Mouse (Mus musculus): Measurements from ENCODE around the gene Fam49a. TPM values are rescaled to one million over a fixed set of nuclear protein-coding genes. Genes with fewer than 3 reads are reported as not detected.

Fam49a gene
- polyA plus RNA-seq, 1 experiment, result not detected

DNA sequence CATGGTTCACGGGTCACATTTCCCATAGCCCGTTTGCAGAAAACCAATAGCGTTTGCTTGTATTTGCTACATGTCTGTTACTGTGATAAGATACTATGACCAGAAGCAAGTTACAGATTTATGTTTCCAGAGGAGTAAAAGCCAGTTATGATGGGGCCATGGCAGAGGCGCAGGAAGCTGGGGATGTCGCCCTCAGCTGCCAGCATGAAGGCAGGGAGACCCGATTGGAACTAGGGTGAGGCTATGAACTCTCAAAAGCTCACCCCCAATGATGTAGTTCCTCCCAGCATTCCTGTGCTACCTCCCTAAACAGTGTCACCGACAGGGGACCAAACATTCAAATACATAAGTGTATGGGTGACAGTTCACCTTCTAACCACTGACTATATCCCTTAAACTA is 73.6 kb downstream of the Fam49a start:
- H3K36me3 ChIP-seq (ENCODE audit: control insufficient read depth, insufficient read depth), result no peaks in the 10 kb centered on the region
- no peak overlapping the region for H3ac ChIP-seq (ENCODE audit: control insufficient read depth, insufficient read length, low read depth)
- no peaks in the 10 kb centered on the region for H3K79me2 ChIP-seq (ENCODE audit: control insufficient read depth, insufficient read depth)
- H3K79me3 ChIP-seq (ENCODE audit: low read depth), result no peaks in the 10 kb centered on the region
- TF ChIP-seq CTCF (IDR thresholded peaks at IDR 0.05; ENCODE audit: control insufficient read depth, insufficient read depth, insufficient read length), result no peak
- TF ChIP-seq MAX (IDR thresholded peaks at IDR 0.05), result no peak
- no peak for TF ChIP-seq FOSL1 (IDR thresholded peaks at IDR 0.05; ENCODE audit: insufficient read depth, low read length, poor library complexity, severe bottlenecking)
- TF ChIP-seq MYOD1 (IDR thresholded peaks at IDR 0.05; ENCODE audit: control insufficient read depth, insufficient read length, low read depth), result no peak
- no peak for TF ChIP-seq CEBPB (IDR thresholded peaks at IDR 0.05; ENCODE audit: low read depth)
- TF ChIP-seq USF1 (IDR thresholded peaks at IDR 0.05; ENCODE audit: low read depth), result no peak
- no peak for TF ChIP-seq MYOG (IDR thresholded peaks at IDR 0.05; ENCODE audit: control insufficient read depth, extremely low read depth, insufficient read length)
- H3K27me3 ChIP-seq (ENCODE audit: control insufficient read depth, insufficient read depth, insufficient read length), result no peaks in the 10 kb centered on the region
- H3K4me3 ChIP-seq (ENCODE audit: insufficient read depth, poor library complexity, severe bottlenecking), result no peak overlapping the region

- no peaks in the 10 kb centered on the region for H3K79me3 ChIP-seq (ENCODE audit: low read depth)
These were observed 75.4 kb downstream of the Fam49a start for GRCm38 (mm10) chr12:12337378-12337777.

GRCm38 (mm10) chr12:12343320-12343719 is 81.4 kb downstream of the Fam49a start:
- H3ac ChIP-seq (ENCODE audit: control insufficient read depth, insufficient read length, low read depth), result no peak overlapping the region
- H3K36me3 ChIP-seq (ENCODE audit: control insufficient read depth, insufficient read depth), result no peaks in the 10 kb centered on the region
- H3K27me3 ChIP-seq (ENCODE audit: control insufficient read depth, insufficient read depth, insufficient read length), result no peaks in the 10 kb centered on the region
- H3K4me3 ChIP-seq (ENCODE audit: insufficient read depth, poor library complexity, severe bottlenecking), result no peak overlapping the region
- H3K79me3 ChIP-seq (ENCODE audit: low read depth), result no peaks in the 10 kb centered on the region
- H3K79me2 ChIP-seq (ENCODE audit: control insufficient read depth, insufficient read depth), result no peaks in the 10 kb centered on the region
- TF ChIP-seq MYOD1 (IDR thresholded peaks at IDR 0.05; ENCODE audit: control insufficient read depth, insufficient read length, low read depth) (no peak), USF1 (IDR thresholded peaks at IDR 0.05; ENCODE audit: low read depth) (no peak), CEBPB (IDR thresholded peaks at IDR 0.05; ENCODE audit: low read depth) (no peak), CTCF (IDR thresholded peaks at IDR 0.05; ENCODE audit: control insufficient read depth, insufficient read depth, insufficient read length) (no peak)

More at GRCm38 (mm10) chr12:12337378-12337777, 75.4 kb downstream of the Fam49a start:
- TF ChIP-seq MAX (IDR thresholded peaks at IDR 0.05) (no peak), FOSL1 (IDR thresholded peaks at IDR 0.05; ENCODE audit: insufficient read depth, low read length, poor library complexity, severe bottlenecking) (no peak), MYOD1 (IDR thresholded peaks at IDR 0.05; ENCODE audit: control insufficient read depth, insufficient read length, low read depth) (no peak), USF1 (IDR thresholded peaks at IDR 0.05; ENCODE audit: low read depth) (no peak), CEBPB (IDR thresholded peaks at IDR 0.05; ENCODE audit: low read depth) (no peak), MYOG (IDR thresholded peaks at IDR 0.05; ENCODE audit: control insufficient read depth, extremely low read depth, insufficient read length) (no peak), CTCF (IDR thresholded peaks at IDR 0.05; ENCODE audit: control insufficient read depth, insufficient read depth, insufficient read length) (no peak)
- H3K79me2 ChIP-seq (ENCODE audit: control insufficient read depth, insufficient read depth), result no peaks in the 10 kb centered on the region
- no peaks in the 10 kb centered on the region for H3K36me3 ChIP-seq (ENCODE audit: control insufficient read depth, insufficient read depth)
- no peak overlapping the region for H3K4me3 ChIP-seq (ENCODE audit: insufficient read depth, poor library complexity, severe bottlenecking)
- H3K27me3 ChIP-seq (ENCODE audit: control insufficient read depth, insufficient read depth, insufficient read length), result no peaks in the 10 kb centered on the region
- H3ac ChIP-seq (ENCODE audit: control insufficient read depth, insufficient read length, low read depth), result no peak overlapping the region

DNA sequence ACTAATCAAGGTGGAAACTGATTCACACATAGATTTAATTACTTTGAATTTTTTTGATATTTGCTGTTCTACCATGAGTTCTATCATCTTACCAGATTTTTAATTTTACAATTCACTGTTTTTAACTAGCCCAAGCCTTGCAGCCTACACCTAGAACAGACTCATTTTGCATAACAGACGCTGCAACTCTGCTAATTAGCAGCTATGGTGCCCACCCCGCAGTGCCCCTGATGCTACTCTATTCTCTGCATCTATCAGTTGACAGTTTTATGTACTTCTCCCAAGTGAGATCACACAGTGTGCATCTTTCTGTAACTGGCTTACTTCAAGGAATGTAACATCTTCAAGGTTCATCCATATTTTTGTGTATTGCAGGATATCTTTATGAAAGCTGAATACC is 86.7 kb downstream of the Fam49a start:
- H3K36me3 ChIP-seq (ENCODE audit: control insufficient read depth, insufficient read depth), result no peaks in the 10 kb centered on the region
- no peak overlapping the region for H3ac ChIP-seq (ENCODE audit: control insufficient read depth, insufficient read length, low read depth)
- no peak for TF ChIP-seq FOSL1 (IDR thresholded peaks at IDR 0.05; ENCODE audit: insufficient read depth, low read length, poor library complexity, severe bottlenecking)
- no peak for TF ChIP-seq CTCF (IDR thresholded peaks at IDR 0.05; ENCODE audit: control insufficient read depth, insufficient read depth, insufficient read length)
- no peak for TF ChIP-seq MAX (IDR thresholded peaks at IDR 0.05)
- TF ChIP-seq USF1 (IDR thresholded peaks at IDR 0.05; ENCODE audit: low read depth), result no peak
- no peak for TF ChIP-seq MYOD1 (IDR thresholded peaks at IDR 0.05; ENCODE audit: control insufficient read depth, insufficient read length, low read depth)
- TF ChIP-seq MYOG (IDR thresholded peaks at IDR 0.05; ENCODE audit: control insufficient read depth, extremely low read depth, insufficient read length), result no peak
- TF ChIP-seq CEBPB (IDR thresholded peaks at IDR 0.05; ENCODE audit: low read depth), result no peak
- H3K79me3 ChIP-seq (ENCODE audit: low read depth), result no peaks in the 10 kb centered on the region
- H3K79me2 ChIP-seq (ENCODE audit: control insufficient read depth, insufficient read depth), result no peaks in the 10 kb centered on the region
- no peak overlapping the region for H3K4me3 ChIP-seq (ENCODE audit: insufficient read depth, poor library complexity, severe bottlenecking)
- no peaks in the 10 kb centered on the region for H3K27me3 ChIP-seq (ENCODE audit: control insufficient read depth, insufficient read depth, insufficient read length)

DNA sequence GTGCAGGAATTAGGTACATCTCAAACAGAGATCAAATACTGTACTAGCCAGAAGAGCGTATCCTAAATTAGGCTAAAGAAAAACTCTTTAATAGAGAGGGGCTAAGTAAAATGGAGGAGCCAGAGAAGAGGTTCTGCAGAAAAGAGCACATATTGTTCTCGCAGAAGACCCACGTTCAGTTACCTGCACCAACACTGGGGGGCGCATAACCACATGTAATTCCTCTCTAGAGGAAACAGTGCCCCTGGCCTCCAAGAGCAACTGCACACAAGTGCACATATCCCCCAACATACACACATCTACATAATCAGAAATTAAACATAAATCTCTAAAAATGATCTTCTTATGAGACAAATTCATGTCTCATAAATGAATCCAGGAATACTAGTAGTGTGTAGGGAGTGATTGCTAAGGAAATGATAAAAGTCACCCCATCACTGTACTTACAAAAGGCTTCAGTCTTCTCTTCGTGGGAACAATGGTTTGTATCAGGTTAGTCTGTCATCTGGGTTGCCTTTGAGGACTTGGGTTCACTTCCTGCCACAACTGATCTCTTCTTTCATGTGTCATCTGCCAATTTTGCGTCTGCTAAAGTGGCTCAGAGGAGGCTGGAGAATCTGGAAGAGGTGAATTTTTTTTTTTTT is 87.8 kb downstream of the Fam49a start:
- H3ac ChIP-seq (ENCODE audit: control insufficient read depth, insufficient read length, low read depth), result no peak overlapping the region
- H3K79me3 ChIP-seq (ENCODE audit: low read depth), result no peaks in the 10 kb centered on the region
- no peaks in the 10 kb centered on the region for H3K79me2 ChIP-seq (ENCODE audit: control insufficient read depth, insufficient read depth)
- no peak for TF ChIP-seq MYOD1 (IDR thresholded peaks at IDR 0.05; ENCODE audit: control insufficient read depth, insufficient read length, low read depth)
- no peak overlapping the region for H3K4me3 ChIP-seq (ENCODE audit: insufficient read depth, poor library complexity, severe bottlenecking)
- no peaks in the 10 kb centered on the region for H3K27me3 ChIP-seq (ENCODE audit: control insufficient read depth, insufficient read depth, insufficient read length)
- H3K36me3 ChIP-seq (ENCODE audit: control insufficient read depth, insufficient read depth), result no peaks in the 10 kb centered on the region

DNA sequence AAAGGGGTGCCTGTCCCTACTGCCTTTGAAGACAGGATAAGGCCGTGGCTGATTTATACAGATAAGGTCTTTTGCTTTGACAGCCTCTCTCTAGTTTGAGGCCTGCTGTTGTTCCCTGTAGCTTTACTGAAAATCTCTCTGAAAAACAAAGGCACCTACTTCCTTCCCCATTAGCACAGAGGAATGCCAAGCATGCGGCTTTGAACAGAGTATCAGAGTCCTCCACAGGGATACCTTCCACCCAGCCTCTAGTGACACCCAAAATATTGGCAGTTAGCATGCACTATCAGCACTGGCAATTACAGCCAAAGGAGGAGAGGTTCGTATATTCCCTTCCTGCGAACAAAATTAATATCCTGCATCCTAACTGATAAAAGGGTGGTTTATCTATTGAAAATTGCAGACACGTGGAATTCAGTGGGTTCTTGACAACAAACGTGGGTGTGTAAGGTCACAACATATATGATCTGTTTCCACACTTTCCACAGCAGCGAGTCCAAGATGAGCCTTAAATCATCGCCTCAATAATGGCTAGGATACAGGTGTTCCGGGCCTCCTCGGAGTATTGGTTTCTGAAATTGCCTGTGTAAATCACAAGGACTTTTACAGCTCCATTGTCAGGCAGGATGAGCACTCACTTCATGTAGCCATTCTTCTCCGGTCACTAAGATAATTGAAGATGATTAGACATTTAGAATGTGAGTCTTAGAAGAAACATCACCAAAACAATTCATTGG is 90.0 kb downstream of the Fam49a start:
- Histone ChIP-seq H3K27me3 (ENCODE audit: control insufficient read depth, insufficient read depth, insufficient read length) (no peaks in the 10 kb centered on the region), H3K4me3 (ENCODE audit: insufficient read depth, poor library complexity, severe bottlenecking) (no peak overlapping the region), H3K79me2 (ENCODE audit: control insufficient read depth, insufficient read depth) (no peaks in the 10 kb centered on the region), H3ac (ENCODE audit: control insufficient read depth, insufficient read length, low read depth) (no peak overlapping the region), H3K36me3 (ENCODE audit: control insufficient read depth, insufficient read depth) (no peaks in the 10 kb centered on the region), H3K79me3 (ENCODE audit: low read depth) (no peaks in the 10 kb centered on the region)
- no peak for TF ChIP-seq CTCF (IDR thresholded peaks at IDR 0.05; ENCODE audit: control insufficient read depth, insufficient read depth, insufficient read length)
- no peak for TF ChIP-seq FOSL1 (IDR thresholded peaks at IDR 0.05; ENCODE audit: insufficient read depth, low read length, poor library complexity, severe bottlenecking)
- TF ChIP-seq MYOD1 (IDR thresholded peaks at IDR 0.05; ENCODE audit: control insufficient read depth, insufficient read length, low read depth), result no peak
- no peak for TF ChIP-seq CEBPB (IDR thresholded peaks at IDR 0.05; ENCODE audit: low read depth)
- no peak for TF ChIP-seq MYOG (IDR thresholded peaks at IDR 0.05; ENCODE audit: control insufficient read depth, extremely low read depth, insufficient read length)
- TF ChIP-seq MAX (IDR thresholded peaks at IDR 0.05), result no peak

Data from C2C12 (cell line).